Mouse (Mus musculus): Measurements from ENCODE around the gene Tubb3.
A peak's percentile ranks its signal among the peaks of the same experiment; 100 is the strongest.
"Not testable (repeated sequence)": the region's sequence is repeated elsewhere in the genome, so short reads cannot be mapped to it uniquely, and the experiment has no call there.

Tubb3 gene

DNA sequence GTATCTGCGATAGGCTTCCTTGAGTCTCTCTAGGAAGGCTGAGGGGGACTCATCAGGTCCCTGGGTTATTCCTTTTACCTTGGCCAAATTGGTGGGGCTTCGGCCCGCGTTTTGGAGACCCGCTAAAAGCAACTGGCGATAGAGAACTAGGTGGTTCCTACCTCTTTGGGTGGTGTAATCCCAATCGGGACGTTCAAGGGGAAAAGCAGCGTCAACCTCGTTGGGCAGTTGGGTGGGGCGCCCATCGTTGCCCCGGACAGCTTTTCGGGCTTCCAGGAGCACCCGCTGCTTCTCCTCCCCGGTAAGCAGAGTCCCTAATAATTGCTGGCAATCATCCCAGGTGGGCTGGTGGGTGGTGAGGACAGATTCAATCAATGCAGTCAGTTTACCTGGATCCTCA lies 21.2 kb downstream of the Tubb3 start:
- no peak for DNase-seq

DNA sequence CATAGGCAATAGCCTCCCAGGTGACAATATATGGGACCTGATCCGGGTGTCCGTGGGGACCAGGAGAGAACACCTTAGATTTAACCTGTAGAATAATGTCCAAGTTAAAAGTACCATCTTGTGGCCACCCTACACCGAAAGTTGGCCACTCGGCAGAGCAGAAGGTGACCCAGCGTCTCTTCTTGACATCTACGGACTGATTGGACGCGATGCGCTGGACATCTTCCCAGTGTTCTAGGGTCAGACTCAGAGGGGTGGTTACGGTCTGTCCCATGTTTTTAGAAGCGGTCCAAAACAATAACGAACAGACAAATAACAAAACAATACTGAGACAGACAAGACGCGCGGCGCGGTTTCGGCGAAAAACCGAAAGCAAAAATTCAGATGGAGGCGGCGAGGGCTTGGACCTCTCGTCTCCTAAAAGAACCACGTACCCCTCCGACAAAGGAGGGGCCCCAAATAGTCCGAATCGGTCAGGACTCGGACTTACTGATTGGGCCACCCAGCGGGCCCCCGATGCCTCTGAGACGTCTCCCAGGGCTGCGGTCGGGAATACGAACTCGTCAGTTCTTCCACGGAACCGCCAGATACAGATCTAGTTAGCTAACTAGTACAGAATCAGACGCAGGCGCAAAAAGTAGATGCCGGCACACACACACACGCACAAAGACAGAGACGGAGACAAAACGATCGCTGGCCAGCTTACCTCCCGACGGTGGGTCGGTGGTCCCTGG lies 22.2 kb downstream of the Tubb3 start:
- DNase-seq, result not testable (repeated sequence)

- no peak for DNase-seq
Observed at GRCm38 (mm10) chr8:123441788-123442187, 30.6 kb downstream of the Tubb3 start.

- no peak for DNase-seq
Observed at GRCm38 (mm10) chr8:123442351-123442750, 31.1 kb downstream of the Tubb3 start.

DNA sequence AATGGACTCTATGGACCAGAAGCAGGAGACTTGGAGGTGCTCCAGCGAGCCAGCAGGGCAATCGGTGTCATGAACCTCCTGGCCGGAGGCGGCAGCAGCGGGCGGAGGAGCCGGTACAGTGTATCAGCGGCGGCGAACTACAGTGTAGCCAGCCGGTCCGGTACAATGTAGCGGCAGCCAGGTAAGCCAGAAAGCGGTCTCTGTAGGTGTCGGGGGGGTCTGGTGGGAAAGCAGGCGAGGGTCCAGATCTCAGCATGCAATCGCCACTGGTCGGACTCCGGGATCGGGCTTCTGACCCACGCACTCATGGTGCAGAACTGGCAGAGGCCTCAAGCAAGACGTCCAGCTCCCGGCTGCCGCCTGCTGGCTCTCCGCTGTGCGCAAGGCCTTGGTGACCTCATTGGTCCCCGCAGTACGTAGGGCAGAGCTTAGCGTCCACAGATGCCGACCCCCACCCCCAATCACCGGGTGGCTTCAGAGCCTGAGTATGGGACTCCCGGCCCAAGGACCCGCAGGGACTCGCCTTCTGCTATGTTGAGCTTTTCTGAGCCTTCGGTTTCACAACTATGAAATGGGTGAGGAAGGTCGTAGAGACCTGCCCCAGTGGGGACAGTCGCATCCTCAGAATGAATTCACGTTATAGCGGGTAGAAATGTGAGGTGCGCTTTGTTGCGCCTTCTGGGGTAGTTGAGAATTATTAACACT lies 31.8 kb downstream of the Tubb3 start:
- peak; percentile 90 for DNase-seq

DNA sequence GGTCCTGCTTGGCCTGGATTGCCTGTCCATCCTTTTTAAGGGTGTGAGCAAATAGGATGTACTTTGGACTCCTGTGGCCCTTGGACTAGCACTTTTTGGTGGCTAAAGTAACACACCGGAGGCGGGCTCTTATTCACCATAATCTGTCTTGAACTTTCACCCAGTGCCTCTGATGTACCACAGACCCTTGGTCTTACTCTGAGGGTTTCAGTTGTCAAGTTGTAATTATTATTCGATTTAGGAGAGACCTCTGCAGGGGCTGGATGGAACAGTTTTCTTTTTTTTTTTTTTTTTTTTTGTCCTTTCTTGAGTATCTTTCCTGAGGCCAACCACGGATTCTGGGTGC lies 32.3 kb downstream of the Tubb3 start:
- no peak for DNase-seq

- DNase-seq, result no peak
Observed at GRCm38 (mm10) chr8:123444131-123444530, 32.9 kb downstream of the Tubb3 start.

DNA sequence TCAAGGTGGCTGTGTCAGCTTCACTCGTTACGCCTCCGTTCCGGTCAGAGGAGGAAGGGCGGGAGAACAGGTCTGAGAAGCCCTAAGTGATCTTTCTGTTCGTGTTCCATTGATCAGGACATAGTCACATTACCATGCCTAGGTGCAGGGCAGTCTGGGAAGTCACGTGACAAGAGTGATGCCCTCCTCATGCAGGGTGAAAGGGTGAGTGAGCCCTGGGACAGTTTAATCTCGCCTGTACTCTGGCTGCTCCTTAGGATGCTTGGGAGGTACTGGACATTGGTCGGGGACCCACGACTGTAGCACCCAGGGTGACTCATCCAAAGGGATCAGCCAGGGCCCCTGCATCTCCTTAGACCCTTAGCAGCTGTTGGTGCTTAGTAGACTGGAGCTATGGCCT lies 34.8 kb downstream of the Tubb3 start:
- no peak for DNase-seq

DNA sequence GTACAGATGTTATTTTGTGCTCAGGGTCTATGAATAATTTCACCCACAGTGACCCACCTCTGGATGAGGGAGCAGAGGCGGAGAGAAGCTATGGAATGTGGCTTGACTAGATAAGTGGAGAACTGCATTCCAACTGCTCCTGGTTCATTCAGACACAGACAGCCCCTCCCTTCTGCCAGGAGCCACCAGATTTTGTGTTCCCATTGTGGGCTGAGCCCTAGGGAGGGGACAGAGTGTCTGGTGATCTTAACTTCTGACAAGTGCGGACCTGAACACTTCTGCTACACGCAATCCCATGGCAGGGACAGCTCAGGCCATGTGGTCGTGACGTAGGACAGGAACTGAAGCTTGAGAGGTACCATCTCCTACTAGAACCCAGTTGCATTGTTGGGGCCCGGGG lies 35.6 kb downstream of the Tubb3 start:
- DNase-seq, result no peak

GRCm38 (mm10) chr8:123450783-123451182 lies 39.6 kb downstream of the Tubb3 start:
- DNase-seq, result no peak

- not testable (repeated sequence) for DNase-seq
Observed at GRCm38 (mm10) chr8:123451747-123452146, 40.5 kb downstream of the Tubb3 start.

- no peak for DNase-seq
Observed at GRCm38 (mm10) chr8:123452149-123452548, 40.9 kb downstream of the Tubb3 start.

DNA sequence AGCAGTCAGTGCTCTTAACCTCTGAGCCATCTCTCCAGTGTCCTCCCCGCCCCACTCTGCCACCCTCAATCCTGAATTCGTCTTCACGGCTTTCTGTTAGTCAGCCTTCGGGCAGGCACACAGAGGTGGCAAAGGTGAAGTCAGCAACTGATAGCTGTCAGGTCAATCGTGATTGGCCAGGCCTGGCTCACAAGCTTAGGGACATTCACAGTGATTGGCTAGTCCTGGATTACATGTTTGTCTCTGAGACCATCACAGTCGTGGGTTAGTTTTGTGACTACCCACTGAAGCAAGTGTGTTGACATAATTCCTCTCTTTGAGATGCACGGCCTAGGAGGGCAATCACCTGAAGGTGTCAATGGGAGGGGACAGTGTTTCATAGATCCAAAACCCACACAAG lies 42.1 kb downstream of the Tubb3 start:
- no peak for DNase-seq

DNA sequence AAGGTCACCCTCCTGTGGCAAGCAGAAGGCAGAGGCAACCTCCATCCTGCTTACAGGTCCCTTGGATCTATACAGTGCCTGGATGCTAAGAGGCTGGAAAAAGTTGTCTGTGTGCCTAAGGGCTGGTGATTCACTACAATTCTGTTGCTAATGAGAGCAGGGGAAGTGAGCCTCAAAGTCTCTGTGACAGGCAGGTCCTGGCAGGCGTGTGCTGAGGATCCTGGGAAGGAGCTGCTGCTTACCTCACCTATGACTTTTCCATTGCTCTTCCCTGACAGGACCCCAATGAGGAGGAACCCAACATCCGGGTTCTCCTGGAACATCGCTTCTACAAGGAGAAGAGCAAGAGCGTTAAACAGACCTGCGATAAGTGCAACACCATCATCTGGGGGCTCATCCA lies 42.7 kb downstream of the Tubb3 start:
- DNase-seq, result no peak

DNA sequence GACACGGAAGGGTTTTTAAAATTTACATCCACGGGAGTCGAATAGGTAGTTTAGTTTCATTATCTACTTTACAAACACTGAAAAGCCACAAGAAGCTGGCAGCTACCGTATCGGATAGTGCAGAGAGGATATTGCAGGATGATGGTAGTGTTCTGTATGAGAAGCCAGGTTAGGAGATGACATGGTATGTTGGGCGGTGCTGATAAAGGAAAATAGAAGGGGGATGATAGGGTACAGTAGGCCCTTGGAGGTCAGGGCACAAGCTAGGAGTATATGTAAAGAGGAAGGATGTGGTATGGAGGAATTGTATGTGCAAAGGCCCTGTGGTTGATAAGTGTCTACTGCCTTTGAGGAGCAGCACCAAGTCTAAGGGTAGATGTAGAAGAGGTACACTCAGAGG lies 43.3 kb downstream of the Tubb3 start:
- DNase-seq, result no peak

DNA sequence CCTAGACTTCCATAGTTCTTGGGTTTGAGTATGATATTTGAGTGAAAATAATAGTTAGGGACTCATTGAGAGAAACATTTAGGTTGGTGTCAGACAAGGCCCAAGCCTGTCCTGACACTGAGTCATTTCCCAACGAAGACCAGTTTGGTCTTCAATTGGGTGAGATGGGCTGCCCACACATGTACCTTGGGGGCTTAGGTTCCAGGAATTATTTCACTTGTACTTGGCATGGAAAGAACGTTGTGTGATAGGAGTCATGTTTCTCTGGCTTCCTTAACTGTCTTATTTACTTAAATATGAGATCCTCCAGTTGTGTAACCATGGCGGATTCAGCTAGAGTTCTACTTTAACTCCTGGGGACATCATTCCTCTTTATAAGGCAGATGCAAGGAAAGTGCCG lies 52.4 kb downstream of the Tubb3 start:
- no peak for DNase-seq

DNA sequence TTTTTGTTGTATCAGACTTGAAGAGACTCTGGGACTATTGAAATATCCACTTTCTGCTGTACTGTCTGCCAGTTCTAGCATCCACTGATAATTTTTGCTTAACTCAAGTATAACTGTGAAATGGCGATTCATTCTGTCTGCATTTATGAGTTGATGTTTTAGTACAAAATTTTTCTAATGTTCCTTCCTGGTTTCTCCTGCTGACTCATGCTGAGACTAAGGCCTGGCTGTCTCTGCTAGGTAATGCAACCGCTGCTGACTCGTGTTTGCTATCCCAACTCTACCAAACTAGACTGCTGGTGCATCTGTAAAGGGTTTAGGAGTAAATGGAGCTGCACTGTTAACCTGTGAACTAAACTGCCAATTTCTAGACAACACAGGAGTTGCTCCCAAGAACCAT lies 56.3 kb downstream of the Tubb3 start:
- no peak for DNase-seq

Data from right cerebral cortex, postnatal 14 days (tissue).